Mouse (Mus musculus): ENCODE data around the gene Mxra8.

DNA sequence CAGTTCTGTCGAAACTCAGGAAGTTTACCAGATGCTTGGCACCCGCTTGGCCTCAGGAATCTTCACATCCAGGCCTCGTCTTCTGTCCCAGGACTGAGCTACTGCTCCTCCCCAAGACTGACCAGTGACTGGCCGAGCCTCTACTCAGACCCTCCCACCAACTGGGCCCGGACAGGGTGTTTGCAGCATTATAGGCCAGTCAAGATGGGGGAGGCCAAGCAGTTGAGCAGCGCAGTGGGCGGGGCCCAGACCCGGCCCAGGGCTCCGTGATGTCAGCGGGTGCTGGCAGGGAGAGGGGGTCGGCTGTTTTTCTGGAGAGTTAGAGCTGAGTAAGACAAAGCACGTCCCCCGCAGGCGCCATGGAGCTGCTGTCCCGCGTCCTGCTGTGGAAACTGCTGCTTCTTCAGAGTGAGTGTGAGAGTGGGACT is at the start of gene Mxra8:
- TF ChIP-seq HCFC1 (IDR thresholded peaks at IDR 0.05; ENCODE audit: borderline replicate concordance, insufficient read depth, low read length) (no peak), ZC3H11A (IDR thresholded peaks at IDR 0.05; ENCODE audit: borderline replicate concordance, low read depth, low read length) (no peak), ZNF384 (IDR thresholded peaks at IDR 0.05; ENCODE audit: low read depth, low read length) (no peak), MAFK (IDR thresholded peaks at IDR 0.05; ENCODE audit: insufficient read depth, low read depth, low read length) (no peak), CHD2 (IDR thresholded peaks at IDR 0.05; ENCODE audit: low read depth, low read length) (no peak)
